Mouse (Mus musculus) left cerebral cortex, adult 18-20 months (tissue): ENCODE measurements around the gene Thbs4. TPM values are rescaled to one million over a fixed set of nuclear protein-coding genes. Genes with fewer than 3 reads are reported as not detected.

Experiments used
- DNase-seq, 2 experiments: peaks; one replicate each; pipeline ENCODE4 v3.0.0; 2021 to 2022; ENCODE audit warnings: low spot score in 2 of 2, mixed read lengths in 1 of 2
- total RNA-seq, 2 experiments: library from RNA; stranded (reverse); gene quantifications; 2 replicates each; pipeline ENCODE4 v1.2.3; 2021

Gene Thbs4
- total RNA-seq, 2 experiments from 2014 or later = 4.6 to 9.1 TPM

DNA sequence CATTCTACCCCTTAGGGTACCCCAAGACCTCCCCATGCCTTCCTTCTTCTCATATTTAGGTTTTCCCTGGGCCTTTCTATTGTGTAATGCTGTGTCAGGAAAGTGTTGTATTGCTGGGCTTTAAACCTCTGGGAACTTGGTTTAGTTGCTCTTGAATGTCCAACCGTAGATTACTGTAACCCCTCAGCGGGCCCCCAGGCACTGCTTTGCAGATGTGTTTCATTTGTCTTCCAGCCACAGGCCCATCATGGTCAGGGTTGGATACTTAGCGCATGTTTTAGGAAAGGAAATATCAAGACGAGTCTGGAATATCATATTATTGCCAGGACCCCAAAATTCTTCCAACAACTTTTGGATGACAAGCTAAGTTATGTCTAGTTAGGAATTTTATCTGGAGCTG lies 73.6 kb downstream of the Thbs4 start:
- DNase-seq = no peak

DNA sequence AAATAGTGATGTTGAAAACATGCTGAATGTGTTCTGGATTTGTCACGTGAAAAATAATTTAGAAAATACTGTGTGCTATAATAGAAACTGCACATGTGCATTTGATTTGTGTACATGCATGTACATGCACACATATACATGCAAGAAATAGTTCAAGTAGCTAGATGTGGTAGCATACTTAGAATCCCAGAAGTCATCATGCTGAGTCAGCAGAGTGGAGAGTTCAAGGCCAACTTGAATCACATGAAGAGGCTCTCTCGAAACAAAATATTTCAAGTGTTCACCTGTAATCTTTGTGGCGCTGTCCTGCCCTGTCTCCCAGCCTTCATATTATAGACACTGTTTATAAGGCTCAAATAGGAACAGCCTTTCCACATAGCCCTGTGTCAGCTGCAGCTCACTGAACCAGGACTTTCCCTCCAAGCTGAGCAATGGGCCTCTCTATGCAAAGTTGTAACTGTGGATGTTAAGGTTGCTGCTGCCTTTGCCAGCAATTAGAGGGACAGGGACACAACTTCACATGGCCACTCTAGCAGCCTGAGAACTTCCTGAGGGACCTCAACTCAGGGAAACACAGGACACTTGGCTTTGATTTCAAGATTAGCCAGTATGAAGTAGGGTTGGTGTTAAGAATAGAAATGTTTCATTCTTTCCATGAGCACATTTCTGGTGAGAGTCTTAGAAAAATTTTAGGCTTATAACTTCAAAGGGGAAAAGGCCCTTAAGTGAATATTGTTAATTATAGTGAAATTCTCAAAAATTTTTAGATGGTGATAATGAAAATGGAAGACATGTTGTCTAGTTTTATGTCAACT lies 76.6 kb downstream of the Thbs4 start:
- no peak for DNase-seq

DNA sequence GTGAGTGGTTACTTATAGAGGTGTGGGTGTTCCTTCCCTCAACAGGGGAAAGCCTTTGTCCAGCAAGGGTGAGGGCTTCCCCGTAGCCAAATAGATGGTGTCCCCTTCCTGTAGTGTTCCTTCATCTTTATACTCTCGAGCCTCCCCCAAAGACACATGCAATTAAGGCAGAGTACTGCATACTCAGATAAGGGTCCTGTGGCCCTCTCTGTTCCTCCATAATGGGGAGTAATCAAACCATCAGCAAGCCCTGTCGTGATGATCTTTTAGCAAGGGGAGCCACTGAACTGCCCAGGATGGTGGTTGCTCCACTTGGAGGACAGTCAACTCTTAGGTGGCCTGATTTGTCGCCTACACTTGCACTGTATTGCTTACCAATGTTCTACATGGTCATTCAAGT lies 82.0 kb downstream of the Thbs4 start:
- DNase-seq = no peak

- DNase-seq = no peak
Observed at GRCm38 (mm10) chr13:92711821-92712220, 82.8 kb downstream of the Thbs4 start.

DNA sequence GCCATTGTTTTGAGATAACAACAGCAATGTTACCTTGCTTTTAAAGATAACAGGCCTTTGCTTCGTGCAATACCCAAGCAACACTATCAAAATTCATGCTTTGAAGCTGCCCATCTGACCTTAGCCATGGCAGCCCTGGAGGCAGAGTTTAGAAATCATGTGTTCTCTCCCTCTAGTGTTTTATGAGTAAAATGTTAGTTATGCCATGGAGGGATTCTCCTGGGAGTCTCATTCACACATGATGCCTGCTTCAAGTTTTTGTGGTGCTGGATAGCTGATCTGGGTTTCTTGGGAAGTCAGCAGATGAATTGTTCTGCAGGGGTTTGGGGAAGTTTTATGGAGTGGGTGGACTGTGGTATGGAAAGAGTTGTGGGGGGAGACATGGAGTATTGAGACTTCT lies 84.3 kb downstream of the Thbs4 start:
- DNase-seq = no peak

DNA sequence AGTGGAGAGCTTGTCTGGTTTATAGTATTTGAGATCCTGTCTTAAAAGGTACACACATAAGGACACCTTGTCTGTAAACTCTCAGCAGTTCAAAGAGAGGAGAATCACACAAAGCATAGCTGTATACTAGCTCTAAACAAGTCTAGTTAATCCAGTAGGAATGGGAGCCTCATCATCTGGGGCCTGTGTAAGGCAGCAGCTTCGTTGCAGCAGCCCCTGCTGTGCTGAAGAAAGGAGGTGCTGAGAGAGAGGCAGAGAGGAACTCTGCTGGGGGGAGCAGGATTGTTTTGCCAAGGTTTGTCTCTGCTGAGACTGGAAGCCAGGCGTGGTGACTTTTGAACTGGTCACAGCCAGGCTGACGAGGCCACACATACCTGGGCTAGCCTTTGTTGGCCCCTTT lies 85.1 kb downstream of the Thbs4 start:
- no peak for DNase-seq

GRCm38 (mm10) chr13:92708466-92708865 lies 86.2 kb downstream of the Thbs4 start:
- no peak for DNase-seq

DNA sequence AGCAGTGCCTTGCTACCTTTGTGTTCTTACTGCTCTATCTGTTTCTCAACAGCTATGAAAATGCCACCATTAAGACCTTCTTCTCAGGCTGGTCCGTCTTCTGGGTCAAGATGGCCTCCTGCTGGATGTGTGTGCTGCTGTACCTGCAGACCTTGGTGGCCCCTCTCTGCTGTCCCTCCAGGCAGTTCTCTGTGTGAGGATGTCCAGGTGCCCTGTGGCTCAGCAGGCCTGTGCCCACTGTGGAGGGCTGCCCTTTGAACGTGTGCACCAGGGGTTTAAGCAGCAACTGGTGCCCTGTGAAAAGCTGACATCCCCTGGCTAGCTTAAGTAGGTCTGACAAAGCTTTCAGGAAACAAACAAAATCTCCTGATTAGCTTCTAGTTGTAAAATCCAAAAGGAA lies 86.7 kb downstream of the Thbs4 start:
- no peak for DNase-seq

DNA sequence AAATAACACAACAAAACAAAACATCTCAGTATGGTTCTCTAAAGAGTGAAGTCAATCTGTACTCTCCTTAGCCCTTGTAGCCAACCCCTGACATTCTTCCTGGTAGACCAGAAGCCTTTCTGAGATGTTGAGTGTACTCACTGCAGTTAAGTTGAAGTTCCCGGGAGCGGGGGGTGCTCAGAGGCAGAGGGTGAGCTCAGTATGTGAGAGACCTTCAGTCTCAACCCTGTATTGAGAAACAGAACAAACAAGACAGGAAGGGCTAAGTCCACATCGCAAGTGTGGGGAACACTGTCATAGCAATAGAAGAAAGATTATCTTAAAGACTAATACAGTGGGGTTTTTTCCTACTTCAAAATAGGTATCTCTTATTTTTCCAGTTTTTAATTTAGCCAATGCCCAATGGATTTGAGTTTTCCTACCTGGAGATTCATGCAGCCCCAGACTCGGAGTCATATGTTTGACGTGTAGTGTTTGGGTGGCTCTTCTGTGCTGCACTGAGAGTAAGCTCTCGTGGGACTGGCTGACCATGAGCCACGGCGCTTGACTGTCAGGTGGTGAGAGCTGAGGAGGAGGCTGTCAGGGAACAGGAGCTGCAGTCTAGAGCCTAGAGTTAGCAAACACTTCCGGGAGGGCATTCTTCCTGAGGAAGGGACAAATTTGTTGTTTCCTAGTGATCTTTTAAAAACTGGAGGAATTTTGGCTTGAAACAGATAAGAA lies 88.1 kb downstream of the Thbs4 start:
- DNase-seq = no peak

GRCm38 (mm10) chr13:92705016-92705535 lies 89.5 kb downstream of the Thbs4 start:
- DNase-seq = no peak

DNA sequence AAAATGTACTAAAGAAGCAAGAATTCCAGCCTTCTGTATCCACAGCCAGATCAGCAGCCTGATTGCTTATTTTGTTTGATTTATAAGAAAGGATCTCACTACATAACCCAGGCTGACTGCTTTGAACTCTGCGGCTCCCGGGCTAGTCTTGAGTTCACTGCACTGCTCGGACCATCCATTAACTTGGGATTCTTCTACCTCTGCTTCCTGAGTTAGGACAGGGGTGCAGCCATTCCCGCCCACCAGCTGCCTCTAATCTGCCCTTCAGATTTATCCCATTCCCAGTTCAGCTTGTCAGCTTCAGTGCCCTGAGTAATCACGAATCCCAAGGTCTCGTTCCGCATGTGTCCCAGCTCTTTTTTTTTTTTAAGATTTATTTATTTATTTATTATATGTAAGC lies 90.4 kb downstream of the Thbs4 start:
- no peak for DNase-seq

GRCm38 (mm10) chr13:92703241-92704027 lies 91.2 kb downstream of the Thbs4 start:
- peak; percentile 46 to 47 for DNase-seq

DNA sequence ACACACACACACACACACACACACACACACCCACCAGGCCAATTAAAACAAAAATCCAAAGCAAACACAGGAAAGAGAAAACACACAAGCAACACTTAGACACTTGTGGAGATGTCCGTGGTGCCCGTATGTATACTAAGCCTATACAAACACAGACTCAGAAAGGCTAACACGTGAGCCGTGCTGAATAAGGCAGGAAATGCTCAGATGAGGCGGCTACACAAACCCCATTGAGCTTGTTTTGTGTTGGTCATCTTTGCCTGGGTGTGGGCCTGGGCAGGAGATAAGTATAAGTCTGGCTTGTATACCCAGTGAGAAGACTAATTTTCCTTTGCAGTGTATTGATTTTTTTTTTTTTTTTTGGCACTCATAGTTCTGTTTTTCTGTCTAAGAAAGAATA lies 92.6 kb downstream of the Thbs4 start:
- DNase-seq = no peak

Other genes with a start within 250 kb of the Thbs4 start
- not detected for gene Spz1, start 218.6 kb downstream of the Thbs4 start, total RNA-seq
- gene Serinc5, start 183.7 kb downstream of the Thbs4 start, total RNA-seq = 10 to 100 TPM; 49.0 to 54.6 TPM
- gene Mtx3, start 49.9 kb upstream of the Thbs4 start, total RNA-seq = 10 to 100 TPM; 27.2 TPM